ENCODE assay signal across 9 mouse cellular contexts in the genomic region with DNA sequence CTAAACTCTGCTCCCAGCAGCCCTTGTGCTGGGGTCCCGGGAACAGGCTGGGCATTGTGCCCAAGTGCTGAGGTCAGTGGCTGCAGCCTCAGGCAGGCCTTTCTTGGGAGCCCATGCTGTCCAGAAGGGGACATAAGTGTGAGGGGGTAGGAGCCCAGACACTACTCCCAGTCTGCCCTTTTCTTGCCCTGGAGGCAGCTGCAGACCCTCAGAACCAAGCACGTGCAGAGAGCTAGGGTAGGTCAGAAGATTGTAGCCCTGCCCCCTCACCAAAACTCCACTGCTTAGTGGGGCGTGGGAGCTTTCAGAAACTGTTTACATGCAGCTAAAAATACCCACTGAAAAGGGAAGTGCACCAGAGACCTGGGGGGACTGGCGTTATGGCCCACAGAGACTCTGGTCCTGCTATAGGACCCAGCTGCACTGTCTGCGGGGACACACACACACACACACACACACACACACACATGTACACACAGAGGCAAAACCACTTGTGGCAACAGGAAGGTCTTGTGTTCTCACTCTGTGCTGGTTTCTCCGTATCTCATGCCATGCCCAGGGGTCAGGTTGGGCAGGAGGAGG. TPM values are rescaled to one million over a fixed set of nuclear protein-coding genes. Genes with fewer than 3 reads are reported as not detected.
DNase-seq lines count a peak whose midpoint lies in the region; ATAC-seq lines count a peak whose summit lies in the region.
"Had no signal": no experiment of that assay in that cellular context is flagged by ENCODE, and none has a peak within 500 bp of the region (broad histone marks: within the 10 kb centered on the region; RNA-seq: fewer than 3 reads in every experiment).

No protein-coding gene starts in this region.

- 0 out of 2 replicates have a peak, but pooled peaks have one; percentile 15 for ATAC-seq in midbrain, embryonic 13.5 days
- no peak for ATAC-seq in midbrain, embryonic 14.5 days (ENCODE audit: low FRiP score, low TSS enrichment)
- ATAC-seq in heart, embryonic 13.5 days (ENCODE audit: extremely low read depth, insufficient number of reproducible peaks, low FRiP score, low TSS enrichment): peak; percentile 44; the same call in 1 of the 2 replicates
- peak; percentile 30 for ATAC-seq in kidney, embryonic 14.5 days (ENCODE audit: low FRiP score, low TSS enrichment)
- ATAC-seq in stomach, embryonic 16.5 days (ENCODE audit: insufficient read depth, low FRiP score): peak; percentile 49; the same call in 1 of the 2 replicates

- H3K36me3 ChIP-seq in midbrain, embryonic 13.5 days: peaks cover 18% of the 10 kb centered on the region
- H3K36me3 ChIP-seq in midbrain, embryonic 14.5 days (ENCODE audit: control insufficient read depth, insufficient read depth, low read length): peaks cover 18% of the 10 kb centered on the region
- peaks cover 11% of the 10 kb centered on the region for H3K36me3 ChIP-seq in heart, embryonic 13.5 days
- H3K36me3 ChIP-seq in kidney, embryonic 14.5 days (ENCODE audit: control insufficient read depth, insufficient read depth, low read length): peaks cover 12% of the 10 kb centered on the region
- H3K36me3 ChIP-seq in stomach, embryonic 16.5 days (ENCODE audit: control insufficient read depth, insufficient read depth, low read length): no peaks in the 10 kb centered on the region

- no peaks in the 10 kb centered on the region for H3K27me3 ChIP-seq in midbrain, embryonic 13.5 days
- H3K27me3 ChIP-seq in midbrain, embryonic 14.5 days (ENCODE audit: control insufficient read depth, insufficient read depth, low read length): no peaks in the 10 kb centered on the region
- H3K27me3 ChIP-seq in heart, embryonic 13.5 days (replicated peaks): no peaks in the 10 kb centered on the region
- H3K27me3 ChIP-seq in kidney, embryonic 14.5 days (ENCODE audit: control insufficient read depth, insufficient read depth, low read length): no peaks in the 10 kb centered on the region
- H3K27me3 ChIP-seq in stomach, embryonic 16.5 days (ENCODE audit: control insufficient read depth, insufficient read depth, low read length): no peaks in the 10 kb centered on the region
- H3K27me3 ChIP-seq: neural tube, embryonic 12.5 days had no signal

- DNase-seq in midbrain, embryonic 14.5 days: no peak
- DNase-seq in brain, adult 2 months (ENCODE audit: low read depth, low spot score): peak; percentile 52
- DNase-seq in lung, postnatal 10 days: peak; percentile 92
- DNase-seq in right cerebral cortex, postnatal 25 days: no peak

- peaks cover 74% of the 10 kb centered on the region for H3K4me1 ChIP-seq in midbrain, embryonic 13.5 days (replicated peaks)
- peaks cover 53% of the 10 kb centered on the region for H3K4me1 ChIP-seq in midbrain, embryonic 14.5 days (ENCODE audit: control insufficient read depth, insufficient read depth, low read length)
- H3K4me1 ChIP-seq in heart, embryonic 13.5 days: peaks cover 80% of the 10 kb centered on the region
- H3K4me1 ChIP-seq in kidney, embryonic 14.5 days (ENCODE audit: control insufficient read depth, insufficient read depth, low read length): peaks cover 55% of the 10 kb centered on the region
- H3K4me1 ChIP-seq in stomach, embryonic 16.5 days (ENCODE audit: control insufficient read depth, insufficient read depth, low read length): peaks cover 63% of the 10 kb centered on the region

- WGBS in midbrain, embryonic 13.5 days: 60% methylated on average over 6 of the region's 6 CpGs
- WGBS in midbrain, embryonic 14.5 days: 58% methylated on average over 6 of the region's 6 CpGs
- WGBS in heart, embryonic 13.5 days: 12% methylated on average over 6 of the region's 6 CpGs
- WGBS in kidney, embryonic 14.5 days: 9% methylated on average over 6 of the region's 6 CpGs
- WGBS in stomach, embryonic 16.5 days: 7% methylated on average over 6 of the region's 6 CpGs

- peak overlapping the region; percentile 44; the same call in 1 of the 2 replicates for H3K9ac ChIP-seq in midbrain, embryonic 13.5 days (replicated peaks)
- no peak overlapping the region for H3K9ac ChIP-seq in midbrain, embryonic 14.5 days (replicated peaks; ENCODE audit: low read length)
- peak overlapping the region; percentile 65 for H3K9ac ChIP-seq in heart, embryonic 13.5 days
- peak overlapping the region; percentile 28; the same call in 1 of the 2 replicates for H3K9ac ChIP-seq in kidney, embryonic 14.5 days (ENCODE audit: low read depth, low read length)
- H3K9ac ChIP-seq in stomach, embryonic 16.5 days (ENCODE audit: low read length): peak overlapping the region; percentile 59
- H3K9ac ChIP-seq: neural tube, embryonic 12.5 days had no signal

- H3K4me3 ChIP-seq in midbrain, embryonic 13.5 days (replicated peaks): no peak overlapping the region
- H3K4me3 ChIP-seq in midbrain, embryonic 14.5 days (replicated peaks; ENCODE audit: low read depth, low read length): no peak overlapping the region
- 0 out of 2 replicates have a peak overlapping the region, but pooled peaks have one; percentile 1 for H3K4me3 ChIP-seq in heart, embryonic 13.5 days
- no peak overlapping the region for H3K4me3 ChIP-seq in kidney, embryonic 14.5 days (ENCODE audit: low read length)
- H3K4me3 ChIP-seq in stomach, embryonic 16.5 days (replicated peaks; ENCODE audit: low read length): peak overlapping the region; percentile 20
- H3K4me3 ChIP-seq: neural tube, embryonic 12.5 days had no signal

- no peak overlapping the region for H3K4me2 ChIP-seq in midbrain, embryonic 13.5 days (replicated peaks)
- no peak overlapping the region for H3K4me2 ChIP-seq in midbrain, embryonic 14.5 days (ENCODE audit: low read length)
- peak overlapping the region; percentile 52 for H3K4me2 ChIP-seq in heart, embryonic 13.5 days
- peak overlapping the region; percentile 24; the same call in 1 of the 2 replicates for H3K4me2 ChIP-seq in kidney, embryonic 14.5 days (replicated peaks; ENCODE audit: low read depth, low read length)
- H3K4me2 ChIP-seq in stomach, embryonic 16.5 days (ENCODE audit: low read depth, low read length): peak overlapping the region; percentile 57

- H3K9me3 ChIP-seq in midbrain, embryonic 13.5 days: no peaks in the 10 kb centered on the region
- H3K9me3 ChIP-seq in midbrain, embryonic 14.5 days (ENCODE audit: control insufficient read depth, low read length): no peaks in the 10 kb centered on the region
- H3K9me3 ChIP-seq in heart, embryonic 13.5 days: no peaks in the 10 kb centered on the region
- no peaks in the 10 kb centered on the region for H3K9me3 ChIP-seq in kidney, embryonic 14.5 days (ENCODE audit: control insufficient read depth, low read length)
- no peaks in the 10 kb centered on the region for H3K9me3 ChIP-seq in stomach, embryonic 16.5 days (replicated peaks; ENCODE audit: control insufficient read depth, low read length)
- H3K9me3 ChIP-seq: neural tube, embryonic 12.5 days had no signal

- peak overlapping the region; percentile 58; the same call in 1 of the 2 replicates for H3K27ac ChIP-seq in midbrain, embryonic 13.5 days
- no peak overlapping the region for H3K27ac ChIP-seq in midbrain, embryonic 14.5 days (replicated peaks; ENCODE audit: low read depth, low read length)
- peak overlapping the region; percentile 94 for H3K27ac ChIP-seq in heart, embryonic 13.5 days (replicated peaks)
- H3K27ac ChIP-seq in kidney, embryonic 14.5 days (ENCODE audit: low read depth, low read length): peak overlapping the region; percentile 76
- H3K27ac ChIP-seq in stomach, embryonic 16.5 days (ENCODE audit: low read length): peak overlapping the region; percentile 95
- H3K27ac ChIP-seq: neural tube, embryonic 12.5 days had no signal

RNA-seq across cellular contexts. Expression of gene Csk, which starts 15.6 kb away (rescaled TPM):
- polyA plus RNA-seq in midbrain, embryonic 13.5 days (2015; fragmentation: Nextera tagmentation; extraction: Ambion mirVana): 35.9 and 41.9 TPM in 2 replicates
- 40.0 and 41.9 TPM in 2 replicates for polyA plus RNA-seq in midbrain, embryonic 14.5 days (2014; fragmentation: Nextera tagmentation; extraction: Ambion mirVana)
- polyA plus RNA-seq in heart, embryonic 13.5 days (2015; fragmentation: Nextera tagmentation; extraction: Ambion mirVana): 16.3 and 17.2 TPM in 2 replicates
- polyA plus RNA-seq in kidney, embryonic 14.5 days (2014; fragmentation: Nextera tagmentation; extraction: Ambion mirVana): 24.3 and 26.1 TPM in 2 replicates
- polyA plus RNA-seq in stomach, embryonic 16.5 days (2015; fragmentation: Nextera tagmentation; extraction: Ambion mirVana): 26.6 and 27.9 TPM in 2 replicates

RNA-seq across cellular contexts. Expression of gene Lman1l, which starts 17.3 kb away (rescaled TPM):
- polyA plus RNA-seq in midbrain, embryonic 13.5 days (2015; fragmentation: Nextera tagmentation; extraction: Ambion mirVana): not detected in 2 replicates
- not detected in 2 replicates for polyA plus RNA-seq in midbrain, embryonic 14.5 days (2014; fragmentation: Nextera tagmentation; extraction: Ambion mirVana)
- not detected in 2 replicates for polyA plus RNA-seq in heart, embryonic 13.5 days (2015; fragmentation: Nextera tagmentation; extraction: Ambion mirVana)
- polyA plus RNA-seq in kidney, embryonic 14.5 days (2014; fragmentation: Nextera tagmentation; extraction: Ambion mirVana): not detected in 2 replicates
- not detected in 2 replicates for polyA plus RNA-seq in stomach, embryonic 16.5 days (2015; fragmentation: Nextera tagmentation; extraction: Ambion mirVana)
- polyA plus RNA-seq: neural tube, embryonic 12.5 days had no signal

RNA-seq across cellular contexts. Expression of gene Cplx3, which starts 31.8 kb away (rescaled TPM):
- 2.2 and 3.3 TPM in 2 replicates for polyA plus RNA-seq in midbrain, embryonic 13.5 days (2015; fragmentation: Nextera tagmentation; extraction: Ambion mirVana)
- polyA plus RNA-seq in midbrain, embryonic 14.5 days (2014; fragmentation: Nextera tagmentation; extraction: Ambion mirVana): 0.74 and 0.96 TPM in 2 replicates
- polyA plus RNA-seq in heart, embryonic 13.5 days (2015; fragmentation: Nextera tagmentation; extraction: Ambion mirVana): not detected in 2 replicates
- not detected in 2 replicates for polyA plus RNA-seq in kidney, embryonic 14.5 days (2014; fragmentation: Nextera tagmentation; extraction: Ambion mirVana)
- not detected in 2 replicates for polyA plus RNA-seq in stomach, embryonic 16.5 days (2015; fragmentation: Nextera tagmentation; extraction: Ambion mirVana)
- polyA plus RNA-seq: neural tube, embryonic 12.5 days had no signal

RNA-seq across cellular contexts. Expression of gene Cyp1a2, which starts 45.7 kb away (rescaled TPM):
- polyA plus RNA-seq in midbrain, embryonic 13.5 days (2015; fragmentation: Nextera tagmentation; extraction: Ambion mirVana): not detected in 2 replicates
- not detected in 2 replicates for polyA plus RNA-seq in midbrain, embryonic 14.5 days (2014; fragmentation: Nextera tagmentation; extraction: Ambion mirVana)
- not detected in 2 replicates for polyA plus RNA-seq in heart, embryonic 13.5 days (2015; fragmentation: Nextera tagmentation; extraction: Ambion mirVana)
- polyA plus RNA-seq in kidney, embryonic 14.5 days (2014; fragmentation: Nextera tagmentation; extraction: Ambion mirVana): not detected in 2 replicates
- polyA plus RNA-seq in stomach, embryonic 16.5 days (2015; fragmentation: Nextera tagmentation; extraction: Ambion mirVana): not detected in 2 replicates
- polyA plus RNA-seq: neural tube, embryonic 12.5 days had no signal

RNA-seq across cellular contexts. Expression of gene Ulk3, which starts 48.6 kb away (rescaled TPM):
- 23.5 and 25.1 TPM in 2 replicates for polyA plus RNA-seq in midbrain, embryonic 13.5 days (2015; fragmentation: Nextera tagmentation; extraction: Ambion mirVana)
- polyA plus RNA-seq in midbrain, embryonic 14.5 days (2014; fragmentation: Nextera tagmentation; extraction: Ambion mirVana): 12.5 and 20.4 TPM in 2 replicates
- polyA plus RNA-seq in heart, embryonic 13.5 days (2015; fragmentation: Nextera tagmentation; extraction: Ambion mirVana): 14.6 and 17.1 TPM in 2 replicates
- 5.4 and 13.7 TPM in 2 replicates for polyA plus RNA-seq in kidney, embryonic 14.5 days (2014; fragmentation: Nextera tagmentation; extraction: Ambion mirVana)
- polyA plus RNA-seq in stomach, embryonic 16.5 days (2015; fragmentation: Nextera tagmentation; extraction: Ambion mirVana): 21.6 and 22.3 TPM in 2 replicates

Comparison
In these comparisons a context has a peak if more than half of its experiments do, and no peak if none do; other contexts are left out.
1. H3K4me2 ChIP-seq: peak in heart, embryonic 13.5 days (single experiment), kidney, embryonic 14.5 days (single experiment) and stomach, embryonic 16.5 days (single experiment); none in midbrain, embryonic 13.5 days (single experiment) and midbrain, embryonic 14.5 days (single experiment).
2. H3K4me3 ChIP-seq: peak in heart, embryonic 13.5 days (single experiment) and stomach, embryonic 16.5 days (single experiment); none in midbrain, embryonic 13.5 days (single experiment), midbrain, embryonic 14.5 days (single experiment) and kidney, embryonic 14.5 days (single experiment).
3. DNase-seq: peak in brain, adult 2 months (single experiment) and lung, postnatal 10 days (single experiment); none in midbrain, embryonic 14.5 days (single experiment) and right cerebral cortex, postnatal 25 days (single experiment).